Mouse (Mus musculus) neural tube, embryonic 11.5 days (tissue): ENCODE results near the gene BC049762. TPM values are rescaled to one million over a fixed set of nuclear protein-coding genes. Genes with fewer than 3 reads are reported as not detected.

Experiments used
- ATAC-seq: fragments of 200-750 bp; cut with Nextera tagmentation; 2 replicates; pipeline ENCODE4 v1.8.0; 2017; ENCODE audit warnings: moderate number of reproducible peaks, mild to moderate bottlenecking, moderate TSS enrichment, moderate library complexity; ENCODE audit not compliant: insufficient read depth, low FRiP score, low TSS enrichment
- DNase-seq: peaks from one replicate; pipeline ENCODE4 v3.0.0-alpha.2; 2015; ENCODE audit warnings: low spot score
- H3K27ac ChIP-seq: fragments of 300-500 bp; sonication (generic); 2 replicates; pipeline ENCODE4 v1.5.1; 2014; ENCODE audit warnings: low read depth, mild to moderate bottlenecking, low read length
- H3K27me3 ChIP-seq: fragments of 300-500 bp; sonication (generic); 2 replicates; pipeline ENCODE4 v1.6.1; 2014; ENCODE audit warnings: mild to moderate bottlenecking, low read length, mixed read lengths; ENCODE audit not compliant: control insufficient read depth, insufficient read depth
- H3K36me3 ChIP-seq: fragments of 300-500 bp; sonication (generic); 2 replicates; pipeline ENCODE4 v1.6.1; 2014; ENCODE audit warnings: mild to moderate bottlenecking, low read length, moderate library complexity, mixed read lengths; ENCODE audit not compliant: control insufficient read depth, insufficient read depth
- H3K4me1 ChIP-seq: fragments of 300-500 bp; sonication (generic); 2 replicates; pipeline ENCODE4 v1.6.1; 2014; ENCODE audit warnings: low read length, mixed read lengths; ENCODE audit not compliant: control insufficient read depth, insufficient read depth
- H3K4me2 ChIP-seq: fragments of 300-500 bp; sonication (generic); 2 replicates; pipeline ENCODE4 v1.6.1; 2014; ENCODE audit warnings: low read depth, mild to moderate bottlenecking, moderate library complexity
- H3K4me3 ChIP-seq: fragments of 300-500 bp; sonication (generic); 2 replicates; pipeline ENCODE4 v1.5.1; 2014; ENCODE audit warnings: low read depth, low read length
- H3K9ac ChIP-seq: fragments of 300-500 bp; sonication (generic); 2 replicates; pipeline ENCODE4 v1.6.1; 2014; ENCODE audit warnings: mild to moderate bottlenecking, low read length
- H3K9me3 ChIP-seq: fragments of 300-500 bp; sonication (generic); 2 replicates; pipeline ENCODE4 v1.6.1; 2016; ENCODE audit warnings: low read length; ENCODE audit not compliant: control insufficient read depth
- WGBS: fragments of 180-500 bp; shearing (Covaris S2); extraction: QIAGEN DNeasy Blood & Tissue Kit; methylation state at CpG from one replicate; pipeline ENCODE4 v1.1.7; 2014; 5-methylcytosine and 5-hydroxymethylcytosine counted together
- polyA plus RNA-seq: library from polyadenylated mRNA; unstranded; fragments of >200 nt; fragmentation: Nextera tagmentation; extraction: Ambion mirVana; gene quantifications from 2 replicates; pipeline ENCODE4 v1.2.1, GENCODE M21; 2014

Gene BC049762
- polyA plus RNA-seq, 1 experiment from 2014 or later, result 0.45 TPM

DNA sequence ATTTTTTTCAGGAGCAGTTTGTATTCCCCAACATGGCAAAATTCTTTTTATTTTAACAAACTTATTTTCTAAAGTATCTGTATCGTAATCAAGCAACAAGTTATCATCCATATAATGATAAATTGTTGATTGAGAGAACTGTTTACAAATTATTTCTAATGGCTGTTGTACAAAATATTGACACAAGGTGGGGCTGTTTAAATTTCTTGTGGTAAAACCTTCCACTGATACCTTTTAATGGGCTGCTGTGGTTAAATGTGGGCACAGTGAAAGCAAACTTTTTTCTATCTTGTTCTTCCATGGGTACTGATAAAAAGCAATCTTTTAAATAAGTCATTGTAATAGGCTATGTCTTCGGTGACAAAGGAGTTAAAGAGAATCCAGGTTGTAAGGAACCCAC is 19.9 kb downstream of the BC049762 start:
- Histone ChIP-seq H3K4me3 (no peak overlapping the region), H3K4me2 (no peak overlapping the region), H3K27ac (no peak overlapping the region), H3K9ac (no peak overlapping the region), H3K27me3 (no peaks in the 10 kb centered on the region), H3K4me1 (no peaks in the 10 kb centered on the region), H3K9me3 (no peaks in the 10 kb centered on the region), H3K36me3 (no peaks in the 10 kb centered on the region)
- 86% methylated on average over 2 of the region's 2 CpGs for WGBS
- ATAC-seq (no peak), DNase-seq (no peak)

DNA sequence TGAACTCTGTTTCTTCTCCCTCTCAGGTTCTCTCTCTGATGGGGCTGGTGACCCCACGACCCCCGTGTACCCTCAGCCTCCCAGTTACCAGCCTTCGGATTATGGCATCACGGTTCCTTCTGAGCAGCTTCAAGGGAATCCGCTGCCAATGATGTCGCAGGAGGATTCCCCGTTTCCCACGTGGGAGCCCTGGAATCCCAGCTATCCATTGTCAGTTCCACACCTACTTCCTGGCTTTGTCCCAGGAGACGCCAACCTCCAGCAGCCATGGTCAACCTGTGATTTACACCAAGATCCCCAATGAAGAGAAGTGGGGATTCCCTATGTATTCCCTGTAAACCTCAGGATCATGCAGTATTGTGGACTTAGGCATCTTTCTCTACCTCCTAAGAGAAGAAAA is 28.2 kb downstream of the BC049762 start:
- Histone ChIP-seq H3K27ac (no peak overlapping the region), H3K9me3 (no peaks in the 10 kb centered on the region), H3K4me1 (no peaks in the 10 kb centered on the region), H3K27me3 (no peaks in the 10 kb centered on the region), H3K4me2 (no peak overlapping the region), H3K36me3 (no peaks in the 10 kb centered on the region), H3K9ac (no peak overlapping the region), H3K4me3 (no peak overlapping the region)
- ATAC-seq (no peak), DNase-seq (no peak)
- WGBS, result 86% methylated on average over 9 of the region's 9 CpGs

- Histone ChIP-seq H3K9me3 (no peaks in the 10 kb centered on the region), H3K4me3 (no peak overlapping the region), H3K36me3 (no peaks in the 10 kb centered on the region), H3K27ac (no peak overlapping the region), H3K4me1 (no peaks in the 10 kb centered on the region), H3K27me3 (no peaks in the 10 kb centered on the region), H3K4me2 (no peak overlapping the region), H3K9ac (no peak overlapping the region)
- DNase-seq (no peak), ATAC-seq (no peak)
- 91% methylated on average over 4 of the region's 4 CpGs for WGBS
Observed at GRCm38 (mm10) chr11:51227104-51227503, 35.7 kb downstream of the BC049762 start.

GRCm38 (mm10) chr11:51220308-51220707 is 42.5 kb downstream of the BC049762 start, which contains the start of gene Gm12569:
Gm12569 (plus strand) TSS chr11:51220473.
- Histone ChIP-seq H3K4me1 (no peaks in the 10 kb centered on the region), H3K4me2 (no peak within 1 kb of the TSS), H3K27me3 (no peaks in the 10 kb centered on the region), H3K9me3 (no peaks in the 10 kb centered on the region), H3K4me3 (no peak within 1 kb of the TSS), H3K9ac (no peak within 1 kb of the TSS), H3K27ac (no peak within 1 kb of the TSS), H3K36me3 (no peaks in the 10 kb centered on the region)
- no peak for ATAC-seq
- 94% methylated on average over 11 of the region's 11 CpGs for WGBS
- no peak for DNase-seq

GRCm38 (mm10) chr11:51219396-51219980 is 43.4 kb downstream of the BC049762 start:
- Histone ChIP-seq H3K9ac (no peak overlapping the region), H3K9me3 (no peaks in the 10 kb centered on the region), H3K36me3 (no peaks in the 10 kb centered on the region), H3K4me2 (no peak overlapping the region), H3K27ac (no peak overlapping the region), H3K4me3 (no peak overlapping the region), H3K27me3 (no peaks in the 10 kb centered on the region), H3K4me1 (no peaks in the 10 kb centered on the region)
- no peak for DNase-seq
- 84% methylated on average over 12 of the region's 12 CpGs for WGBS
- ATAC-seq, result no peak

DNA sequence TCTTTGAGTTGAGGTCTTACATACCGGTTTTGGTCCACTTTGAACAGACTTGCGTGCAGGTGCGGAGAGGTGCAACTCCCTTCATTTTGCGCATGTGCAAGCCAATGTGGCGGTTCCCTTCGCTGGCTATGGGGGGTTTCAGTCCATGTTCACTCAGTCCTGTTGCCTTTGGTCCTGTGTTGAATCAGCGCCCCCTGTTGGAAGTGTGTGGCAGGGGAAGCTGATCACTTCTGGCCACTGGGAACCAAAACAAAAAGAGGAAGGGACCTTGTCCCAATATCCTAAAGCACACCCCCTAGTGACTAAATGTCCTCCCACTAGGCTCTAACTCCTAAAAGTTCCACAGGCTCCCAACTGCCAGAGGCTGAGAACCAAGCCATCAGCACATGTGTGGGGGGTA is 48.8 kb downstream of the BC049762 start:
- Histone ChIP-seq H3K36me3 (no peaks in the 10 kb centered on the region), H3K9me3 (no peaks in the 10 kb centered on the region), H3K4me2 (no peak overlapping the region), H3K4me3 (no peak overlapping the region), H3K9ac (no peak overlapping the region), H3K4me1 (no peaks in the 10 kb centered on the region), H3K27me3 (no peaks in the 10 kb centered on the region), H3K27ac (no peak overlapping the region)
- DNase-seq, result no peak
- ATAC-seq, result no peak
- 88% methylated on average over 7 of the region's 7 CpGs for WGBS

GRCm38 (mm10) chr11:51211426-51211825 is 51.4 kb downstream of the BC049762 start:
- Histone ChIP-seq H3K9ac (no peak overlapping the region), H3K36me3 (no peaks in the 10 kb centered on the region), H3K27ac (no peak overlapping the region), H3K4me1 (no peaks in the 10 kb centered on the region), H3K4me2 (no peak overlapping the region), H3K9me3 (no peaks in the 10 kb centered on the region), H3K27me3 (no peaks in the 10 kb centered on the region), H3K4me3 (no peak overlapping the region)
- DNase-seq (no peak), ATAC-seq (no peak)
- WGBS, result 89% methylated on average over 5 of the region's 5 CpGs

DNA sequence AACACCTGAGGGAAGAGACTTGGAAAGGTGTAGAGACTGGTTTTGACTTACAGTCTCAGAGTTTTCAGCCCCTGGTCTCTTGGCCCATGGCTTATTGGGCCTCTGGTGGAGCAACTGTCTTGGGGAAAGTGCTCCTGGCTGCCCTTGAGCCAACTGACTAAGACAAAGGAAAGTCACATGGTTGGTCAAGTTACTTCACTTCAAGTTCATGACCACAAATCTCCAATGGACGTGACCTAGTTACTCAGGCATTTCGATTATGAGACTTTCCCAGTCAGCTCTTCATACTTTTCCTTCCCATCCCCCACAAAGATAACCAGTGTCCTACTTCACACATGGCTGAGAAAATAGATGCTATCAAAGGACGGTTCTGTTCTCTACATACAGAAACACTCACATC is 55.1 kb downstream of the BC049762 start:
- DNase-seq (no peak), ATAC-seq (no peak)
- WGBS, result 91% methylated on average over 3 of the region's 3 CpGs
- H3K9me3 ChIP-seq, result no peaks in the 10 kb centered on the region
- H3K9ac ChIP-seq, result no peak overlapping the region
- no peak overlapping the region for H3K27ac ChIP-seq
- no peaks in the 10 kb centered on the region for H3K4me1 ChIP-seq
- H3K27me3 ChIP-seq, result no peaks in the 10 kb centered on the region
- H3K36me3 ChIP-seq, result no peaks in the 10 kb centered on the region
- H3K4me2 ChIP-seq, result no peak overlapping the region
- H3K4me3 ChIP-seq, result no peak overlapping the region
